Comparison of ENCODE assay signal across 18 mouse cellular contexts in genomic region chr4:14056085-14056484, GRCm38 (mm10).
"Had no signal": no experiment of that assay in that cellular context is flagged by ENCODE, and none has a peak within 500 bp of the region (broad histone marks: within the 10 kb centered on the region; RNA-seq: fewer than 3 reads in every experiment).

No protein-coding gene starts in this region.

- ATAC-seq: liver, embryonic 12.5 days had no signal

- DNase-seq: kidney, adult 9 months; kidney, postnatal 14 days; kidney, postnatal 4 days; left cerebral cortex, postnatal 4 days; liver; lung, adult 2 months; lung, postnatal 14 days; lung, postnatal 4 days; midbrain, embryonic 14.5 days; retina, postnatal 1 day; right cerebral cortex, postnatal 25 days; spleen, adult 18-20 months; thymus, adult 2 months; thymus, postnatal 14 days had no signal

- H3K27ac ChIP-seq: limb, embryonic 13.5 days; liver, embryonic 12.5 days; liver, embryonic 15.5 days had no signal

- H3K9ac ChIP-seq: limb, embryonic 13.5 days; liver, embryonic 12.5 days; liver, embryonic 15.5 days had no signal

- H3K9me3 ChIP-seq: limb, embryonic 13.5 days; liver, embryonic 12.5 days; liver, embryonic 15.5 days had no signal

- H3K36me3 ChIP-seq: limb, embryonic 13.5 days; liver, embryonic 12.5 days; liver, embryonic 15.5 days had no signal

- H3K4me1 ChIP-seq: limb, embryonic 13.5 days; liver, embryonic 12.5 days; liver, embryonic 15.5 days had no signal

- H3K4me3 ChIP-seq: limb, embryonic 13.5 days; liver, embryonic 12.5 days; liver, embryonic 15.5 days had no signal

- H3K27me3 ChIP-seq: limb, embryonic 13.5 days; liver, embryonic 12.5 days; liver, embryonic 15.5 days had no signal

- H3K4me2 ChIP-seq: limb, embryonic 13.5 days; liver, embryonic 12.5 days; liver, embryonic 15.5 days; midbrain, embryonic 11.5 days had no signal
